Mouse (Mus musculus): Measurements from ENCODE around the gene Coq9.

DNA sequence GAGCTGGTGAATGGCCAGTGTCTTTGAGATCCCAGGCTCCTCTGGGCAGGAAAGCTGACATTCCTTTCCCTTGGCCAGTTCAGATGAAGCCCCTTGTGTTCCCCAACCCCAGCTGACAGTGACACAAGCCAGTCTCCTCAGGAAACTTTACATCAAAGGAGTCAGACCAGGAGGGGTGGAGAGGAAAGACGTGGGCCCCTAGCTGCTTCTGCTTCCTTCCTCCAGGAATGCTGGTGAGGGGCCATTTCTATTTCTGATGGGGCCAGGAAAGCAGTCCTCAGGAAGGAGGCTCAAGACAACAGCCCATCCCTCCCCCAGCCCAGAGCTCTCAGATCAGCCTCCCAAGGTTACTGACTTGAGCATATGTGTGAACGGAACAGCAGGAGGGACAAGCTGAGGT lies 54.8 kb downstream of the Coq9 start:
- TF ChIP-seq CTCF (IDR thresholded peaks at IDR 0.05; ENCODE audit: low read depth), result no peak
- TF ChIP-seq EP300 (IDR thresholded peaks at IDR 0.05; ENCODE audit: low read depth), result no peak
